Mouse (Mus musculus): ENCODE results near the gene Zfp981.

- no peak for TF ChIP-seq GATA1 (IDR thresholded peaks at IDR 0.05; ENCODE audit: borderline replicate concordance, low read length)
- TF ChIP-seq FLI1 (IDR thresholded peaks at IDR 0.05; ENCODE audit: low read length): no peak
Observed at GRCm38 (mm10) chr4:146492439-146492838, 9.4 kb upstream of the Zfp981 start.

Data from megakaryocyte, embryonic 14.5 days (primary cell).